Mouse (Mus musculus): ENCODE measurements around the gene March8. TPM values are rescaled to one million over a fixed set of nuclear protein-coding genes. Genes with fewer than 3 reads are reported as not detected.

The March8 gene
- polyA plus RNA-seq, 1 experiment from 2014 or later, result 95.4 TPM

Other genes with a start within 250 kb of the March8 start
- 3.2 and 3.5 TPM in 2 replicates for gene Tmcc1, start 144.5 kb upstream of the March8 start, polyA plus RNA-seq (2015; fragmentation: Nextera tagmentation; extraction: Ambion mirVana)
- gene Washc2, start 130.0 kb upstream of the March8 start, polyA plus RNA-seq (2015; fragmentation: Nextera tagmentation; extraction: Ambion mirVana), result 12.5 and 13.7 TPM in 2 replicates
- 4.6 and 4.8 TPM in 2 replicates for gene Zfand4, start 73.8 kb upstream of the March8 start, polyA plus RNA-seq (2015; fragmentation: Nextera tagmentation; extraction: Ambion mirVana)
- 4.8 and 6.1 TPM in 2 replicates for gene Alox5, start 123.2 kb downstream of the March8 start, polyA plus RNA-seq (2015; fragmentation: Nextera tagmentation; extraction: Ambion mirVana)
- not detected in 2 replicates for gene Olfr211, start 151.1 kb downstream of the March8 start, polyA plus RNA-seq (2015; fragmentation: Nextera tagmentation; extraction: Ambion mirVana)
- gene Olfr212, start 168.5 kb downstream of the March8 start, polyA plus RNA-seq (2015; fragmentation: Nextera tagmentation; extraction: Ambion mirVana), result not detected in 2 replicates
- gene Olfr213, start 200.4 kb downstream of the March8 start, polyA plus RNA-seq (2015; fragmentation: Nextera tagmentation; extraction: Ambion mirVana), result not detected in 2 replicates
- gene Gm5580, start 213.1 kb downstream of the March8 start, polyA plus RNA-seq (2015; fragmentation: Nextera tagmentation; extraction: Ambion mirVana), result 0.21 and 0.26 TPM in 2 replicates
- not detected in 2 replicates for gene Olfr214, start 216.2 kb downstream of the March8 start, polyA plus RNA-seq (2015; fragmentation: Nextera tagmentation; extraction: Ambion mirVana)
- not detected in 2 replicates for gene Olfr215, start 246.2 kb downstream of the March8 start, polyA plus RNA-seq (2015; fragmentation: Nextera tagmentation; extraction: Ambion mirVana)

All from liver, embryonic 15.5 days (tissue).